Mouse (Mus musculus): ENCODE results near the gene Cib4.

Gene Cib4

DNA sequence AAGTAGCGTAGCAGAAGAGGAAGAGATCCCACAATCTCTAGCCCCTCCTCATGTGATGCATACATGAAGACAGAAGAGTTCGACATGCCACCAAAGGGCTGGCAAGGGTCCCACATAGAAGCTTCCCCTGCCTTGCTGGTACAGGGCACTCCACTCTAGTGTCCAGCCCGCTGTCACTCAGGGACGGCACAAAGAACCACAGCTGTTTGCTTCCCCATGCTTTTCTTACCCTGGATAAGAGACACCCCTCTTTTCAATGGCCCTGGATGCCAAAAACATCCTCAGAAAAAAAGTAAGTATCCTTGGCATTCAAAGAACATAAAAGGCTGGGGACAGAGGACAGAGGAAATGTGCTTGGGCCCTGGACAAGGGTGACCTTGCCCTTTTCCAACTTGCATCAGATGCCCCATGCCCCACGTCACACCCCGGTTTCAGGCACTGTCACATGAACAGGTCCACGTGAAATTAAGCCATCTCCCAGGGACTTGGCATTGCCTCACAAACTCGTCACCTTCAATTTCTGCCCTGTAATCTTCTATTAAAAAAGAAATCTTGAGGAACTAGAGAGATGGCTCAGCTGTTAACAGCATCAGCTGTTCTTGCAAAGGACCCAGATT, 5.5 kb upstream of the Cib4 start:
- no peaks in the 10 kb centered on the region for H3K36me3 ChIP-seq (ENCODE audit: control insufficient read depth, insufficient read depth, low read length, poor library complexity, severe bottlenecking)
- DNase-seq (ENCODE audit: low read depth, low spot score), result no peak
- H3K27me3 ChIP-seq (ENCODE audit: control insufficient read depth, insufficient read depth, low read length, poor library complexity, severe bottlenecking), result no peaks in the 10 kb centered on the region

DNA sequence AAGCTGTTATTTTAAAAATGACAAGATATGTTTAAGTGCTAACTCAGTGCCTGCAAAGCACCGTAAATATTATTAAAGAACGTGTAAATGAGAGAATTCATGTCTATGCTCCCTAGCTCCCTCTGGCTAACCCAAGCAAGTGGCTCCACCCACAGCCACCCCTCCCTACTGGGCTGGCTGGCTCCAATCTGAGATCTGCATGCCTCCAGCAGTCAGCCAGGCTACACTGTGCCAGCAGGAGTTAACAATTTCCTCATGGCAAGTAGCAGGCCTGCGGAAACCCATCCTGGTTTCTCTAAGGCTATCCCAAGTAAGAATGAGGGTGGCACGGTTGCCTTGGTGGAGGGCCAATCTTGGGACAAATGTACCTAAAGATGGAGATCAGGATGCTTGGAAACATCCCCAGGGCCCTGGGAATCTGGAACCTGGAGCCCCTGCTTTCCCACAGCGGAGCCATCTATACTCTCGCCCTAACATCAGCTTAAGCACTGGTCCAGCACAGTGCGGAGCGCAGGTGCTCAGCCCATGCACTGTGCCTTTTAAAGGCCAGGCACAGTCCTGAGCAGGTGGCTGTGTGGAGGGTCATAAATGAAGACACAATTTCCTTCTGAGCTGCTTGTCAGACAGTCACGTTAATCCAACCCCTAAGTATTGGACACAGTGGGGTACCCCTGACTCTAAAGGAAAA, 4.8 kb upstream of the Cib4 start:
- no peak for DNase-seq (ENCODE audit: low read depth, low spot score)
- no peaks in the 10 kb centered on the region for H3K36me3 ChIP-seq (ENCODE audit: control insufficient read depth, insufficient read depth, low read length, poor library complexity, severe bottlenecking)
- H3K27me3 ChIP-seq (ENCODE audit: control insufficient read depth, insufficient read depth, low read length, poor library complexity, severe bottlenecking), result no peaks in the 10 kb centered on the region

DNA sequence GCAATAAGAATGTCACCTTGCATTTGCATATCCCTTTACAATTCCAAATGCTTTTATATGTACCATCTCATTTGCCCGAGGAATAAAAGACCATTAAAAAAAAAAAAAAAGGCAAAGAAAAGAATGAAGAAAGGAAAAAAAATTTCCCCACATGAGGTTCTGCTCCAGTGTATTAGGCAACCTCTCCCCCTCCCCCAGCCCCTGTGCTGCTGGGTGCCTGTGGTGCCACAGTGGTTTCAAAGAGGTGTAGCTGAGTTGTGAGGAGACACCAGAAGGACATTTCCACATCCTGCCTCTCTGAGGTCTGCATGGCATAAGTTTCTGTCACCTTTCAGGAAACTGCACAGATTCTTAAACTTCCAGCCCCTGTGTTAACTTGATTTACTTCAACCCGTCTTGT, 3.0 kb upstream of the Cib4 start:
- Histone ChIP-seq H3K27me3 (ENCODE audit: control insufficient read depth, insufficient read depth, low read length, poor library complexity, severe bottlenecking) (no peaks in the 10 kb centered on the region), H3K36me3 (ENCODE audit: control insufficient read depth, insufficient read depth, low read length, poor library complexity, severe bottlenecking) (no peaks in the 10 kb centered on the region)
- DNase-seq (ENCODE audit: low read depth, low spot score), result no peak

DNA sequence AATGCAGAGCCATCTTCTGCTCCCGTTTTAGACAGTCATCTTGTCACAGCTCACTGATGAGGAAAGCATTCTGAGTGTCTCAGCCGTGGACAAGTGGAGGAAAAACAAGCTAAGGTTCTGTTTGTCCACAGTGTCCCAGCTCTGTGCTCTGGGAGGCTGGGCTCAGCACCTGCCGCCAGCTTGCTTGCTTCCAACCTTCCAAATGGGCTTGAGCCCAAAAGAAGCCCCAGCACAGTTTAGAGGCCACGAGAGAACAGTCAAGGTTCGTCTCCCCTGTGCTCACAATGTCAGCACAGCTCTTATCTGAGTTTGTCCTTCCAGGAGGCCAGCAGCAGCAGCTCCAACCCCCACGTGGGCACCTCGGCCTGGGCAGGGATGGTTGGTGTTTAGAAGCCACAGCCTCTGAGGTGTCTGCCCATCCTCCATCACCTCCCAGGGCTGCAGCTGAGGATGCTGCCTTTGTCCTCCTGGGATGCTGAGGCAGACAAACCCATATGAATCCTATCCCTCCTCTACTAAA, 9.5 kb downstream of the Cib4 start:
- Histone ChIP-seq H3K27me3 (ENCODE audit: control insufficient read depth, insufficient read depth, low read length, poor library complexity, severe bottlenecking) (no peaks in the 10 kb centered on the region), H3K36me3 (ENCODE audit: control insufficient read depth, insufficient read depth, low read length, poor library complexity, severe bottlenecking) (no peaks in the 10 kb centered on the region)
- DNase-seq (ENCODE audit: low read depth, low spot score), result no peak

DNA sequence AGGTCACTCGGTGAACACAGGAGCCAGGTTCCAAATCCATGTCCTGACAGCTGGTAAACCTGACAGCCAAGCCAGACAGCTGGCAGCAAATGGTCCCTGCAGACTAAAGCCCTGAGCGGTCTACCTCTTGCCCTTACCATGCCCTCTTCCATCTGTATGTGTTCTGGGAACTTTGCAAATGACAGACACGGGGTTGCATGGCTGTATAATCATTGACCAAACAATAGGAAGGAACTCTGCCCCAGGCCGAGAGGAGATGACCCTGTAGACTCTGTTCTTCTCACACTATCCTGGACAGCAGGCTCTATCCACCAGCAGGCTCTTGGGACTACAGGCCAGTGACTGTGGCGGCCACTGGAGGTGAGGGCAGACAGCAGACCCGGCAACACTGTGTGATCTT, 11.0 kb downstream of the Cib4 start:
- H3K36me3 ChIP-seq (ENCODE audit: control insufficient read depth, insufficient read depth, low read length, poor library complexity, severe bottlenecking), result no peaks in the 10 kb centered on the region
- DNase-seq (ENCODE audit: low read depth, low spot score), result no peak
- H3K27me3 ChIP-seq (ENCODE audit: control insufficient read depth, insufficient read depth, low read length, poor library complexity, severe bottlenecking), result no peaks in the 10 kb centered on the region

DNA sequence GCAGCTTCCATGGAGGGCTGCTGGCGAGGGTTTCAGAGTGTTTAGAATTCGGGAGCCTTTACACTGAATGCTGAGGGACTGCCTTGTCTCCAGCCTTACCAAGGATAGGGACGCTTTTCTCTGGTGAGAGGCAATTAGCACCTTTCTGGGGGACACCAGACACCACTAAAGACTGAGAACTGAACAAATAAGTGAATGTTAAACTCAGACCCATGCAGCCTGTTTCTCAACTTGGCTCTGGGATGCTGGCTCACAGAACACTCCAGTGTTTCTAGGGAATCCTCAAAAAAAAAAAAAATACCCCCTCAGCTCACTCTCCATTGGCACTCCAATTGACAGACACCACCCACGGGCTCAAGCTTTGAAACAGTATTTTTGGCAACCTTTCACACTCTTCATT, 16.7 kb downstream of the Cib4 start:
- no peak for DNase-seq (ENCODE audit: low read depth, low spot score)
- no peaks in the 10 kb centered on the region for H3K27me3 ChIP-seq (ENCODE audit: control insufficient read depth, insufficient read depth, low read length, poor library complexity, severe bottlenecking)
- H3K36me3 ChIP-seq (ENCODE audit: control insufficient read depth, insufficient read depth, low read length, poor library complexity, severe bottlenecking), result no peaks in the 10 kb centered on the region

DNA sequence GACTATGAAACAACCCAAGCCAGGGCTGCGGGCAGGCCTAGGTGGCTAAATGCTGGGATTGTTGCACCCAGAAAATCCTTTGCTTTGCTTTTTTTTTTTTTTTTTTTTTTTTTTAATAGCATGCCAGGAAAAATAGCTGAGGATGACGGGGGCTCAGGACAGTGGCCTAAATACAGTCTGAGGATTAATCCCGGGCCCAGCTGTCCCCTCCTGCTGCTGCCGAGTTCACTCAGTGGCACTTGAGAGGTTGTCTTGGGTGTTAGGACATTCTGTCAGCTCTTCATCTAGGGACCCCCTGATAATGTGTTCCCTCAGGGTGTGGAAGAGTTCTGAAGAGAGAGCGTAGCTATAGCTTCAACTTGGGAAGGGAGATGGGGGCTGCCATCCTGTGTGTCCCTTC, 18.5 kb downstream of the Cib4 start:
- Histone ChIP-seq H3K27me3 (ENCODE audit: control insufficient read depth, insufficient read depth, low read length, poor library complexity, severe bottlenecking) (no peaks in the 10 kb centered on the region), H3K36me3 (ENCODE audit: control insufficient read depth, insufficient read depth, low read length, poor library complexity, severe bottlenecking) (no peaks in the 10 kb centered on the region)
- no peak for DNase-seq (ENCODE audit: low read depth, low spot score)

DNA sequence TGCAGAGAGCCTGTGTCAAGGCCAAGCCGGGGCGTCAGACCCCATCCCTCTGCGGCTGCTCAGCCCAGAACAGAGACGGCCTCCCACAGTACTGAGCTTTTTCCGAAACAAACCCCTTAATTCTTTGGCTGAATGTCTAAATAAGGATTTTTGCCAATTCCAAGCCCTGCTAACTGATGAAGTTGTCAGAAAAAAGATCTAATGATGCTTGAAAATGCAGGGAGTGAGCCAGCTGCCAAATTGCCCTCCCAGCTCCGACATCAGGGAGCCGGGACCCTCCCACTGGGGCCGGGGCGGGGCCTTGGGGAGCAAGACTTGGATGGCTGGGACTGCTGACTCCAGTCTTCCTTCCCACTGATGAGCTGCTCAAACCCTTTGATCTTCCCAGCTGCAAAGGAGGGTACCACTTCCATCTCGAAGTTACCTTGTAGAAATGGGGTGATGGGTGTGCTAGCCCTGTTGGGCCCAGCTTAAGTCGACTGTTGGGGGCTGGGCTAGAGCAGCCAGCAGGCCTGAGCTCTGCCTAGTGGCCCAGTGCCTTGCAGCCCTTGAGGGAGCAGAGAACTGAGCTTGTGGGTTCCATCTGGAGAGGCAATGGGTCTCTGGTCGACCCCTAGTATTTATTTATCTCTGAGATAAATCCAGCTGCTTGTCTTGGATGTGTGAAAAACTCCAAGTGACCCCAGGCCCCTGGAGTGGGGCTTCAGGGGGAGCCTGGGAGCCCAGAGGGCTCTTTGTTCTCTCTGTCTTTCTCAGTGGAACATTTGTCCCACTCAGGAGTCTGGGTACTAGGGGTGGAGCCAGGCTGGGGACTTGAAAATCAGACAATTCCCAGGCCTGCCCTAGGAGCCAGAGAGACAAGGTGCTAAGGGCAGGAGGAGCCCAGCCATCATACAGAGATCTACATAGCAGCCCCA, 19.5 kb downstream of the Cib4 start:
- H3K27me3 ChIP-seq (ENCODE audit: control insufficient read depth, insufficient read depth, low read length, poor library complexity, severe bottlenecking), result no peaks in the 10 kb centered on the region
- DNase-seq (ENCODE audit: low read depth, low spot score), result no peak
- H3K36me3 ChIP-seq (ENCODE audit: control insufficient read depth, insufficient read depth, low read length, poor library complexity, severe bottlenecking), result no peaks in the 10 kb centered on the region

DNA sequence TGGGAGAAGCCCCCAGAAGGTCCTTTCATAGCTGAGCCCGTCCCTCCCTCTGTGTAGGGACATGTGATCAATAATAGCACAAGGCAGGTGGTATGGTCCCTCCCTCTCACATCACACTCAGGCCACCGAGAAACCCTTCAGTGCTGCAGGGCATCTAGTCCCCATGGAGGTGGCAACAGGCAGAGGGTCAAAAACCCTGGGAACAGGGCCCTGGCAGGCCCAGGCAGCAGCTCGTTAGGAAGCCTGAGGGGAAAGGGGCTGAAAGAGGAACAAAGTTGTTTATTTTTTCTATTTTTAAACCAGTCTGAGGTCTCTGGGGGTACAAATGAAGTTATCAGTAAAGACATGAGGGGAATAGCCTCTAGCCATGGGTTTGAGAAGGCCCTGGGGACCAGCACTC, 21.4 kb downstream of the Cib4 start:
- DNase-seq (ENCODE audit: low read depth, low spot score), result no peak
- H3K36me3 ChIP-seq (ENCODE audit: control insufficient read depth, insufficient read depth, low read length, poor library complexity, severe bottlenecking), result no peaks in the 10 kb centered on the region
- no peaks in the 10 kb centered on the region for H3K27me3 ChIP-seq (ENCODE audit: control insufficient read depth, insufficient read depth, low read length, poor library complexity, severe bottlenecking)

DNA sequence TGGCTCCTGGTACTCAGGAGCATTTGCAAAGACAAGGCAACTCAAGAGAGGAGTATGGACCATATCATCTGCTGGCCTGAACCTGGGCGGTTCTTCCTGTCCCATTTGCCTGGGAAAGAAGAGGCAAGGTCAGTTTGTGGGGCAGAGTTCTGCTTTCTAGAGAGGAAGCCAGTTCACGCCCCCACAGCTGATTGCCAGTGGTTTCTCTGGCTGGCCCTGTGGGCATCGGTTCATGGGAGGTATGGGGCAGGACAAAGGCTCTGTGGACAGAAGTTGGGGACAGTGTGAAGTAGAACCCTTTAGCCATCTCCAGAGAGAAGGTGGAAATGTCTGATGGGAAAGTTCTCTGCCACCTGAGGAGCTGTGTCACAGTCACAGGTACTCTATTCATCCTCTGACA, 22.5 kb downstream of the Cib4 start:
- Histone ChIP-seq H3K36me3 (ENCODE audit: control insufficient read depth, insufficient read depth, low read length, poor library complexity, severe bottlenecking) (no peaks in the 10 kb centered on the region), H3K27me3 (ENCODE audit: control insufficient read depth, insufficient read depth, low read length, poor library complexity, severe bottlenecking) (no peaks in the 10 kb centered on the region)
- no peak for DNase-seq (ENCODE audit: low read depth, low spot score)

DNA sequence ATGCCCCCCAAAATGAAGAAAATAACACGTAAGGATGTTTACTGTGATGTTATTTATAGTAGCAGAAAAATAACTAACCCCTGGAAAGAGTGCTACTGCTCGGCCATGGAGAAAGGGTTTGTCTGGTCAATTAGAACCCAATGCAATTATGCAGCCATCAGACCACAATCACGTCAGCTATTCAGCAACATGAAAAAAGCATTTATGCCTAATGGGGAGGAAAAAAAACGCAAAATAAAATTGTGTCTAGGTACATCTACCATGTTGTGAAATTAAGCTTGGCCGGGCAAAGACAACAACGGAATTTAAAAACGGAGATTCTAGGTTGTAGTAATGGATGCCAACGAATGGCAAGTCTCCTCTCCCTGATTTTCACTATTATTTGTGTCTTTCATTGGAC, 23.2 kb downstream of the Cib4 start:
- no peaks in the 10 kb centered on the region for H3K36me3 ChIP-seq (ENCODE audit: control insufficient read depth, insufficient read depth, low read length, poor library complexity, severe bottlenecking)
- H3K27me3 ChIP-seq (ENCODE audit: control insufficient read depth, insufficient read depth, low read length, poor library complexity, severe bottlenecking), result no peaks in the 10 kb centered on the region
- no peak for DNase-seq (ENCODE audit: low read depth, low spot score)

DNA sequence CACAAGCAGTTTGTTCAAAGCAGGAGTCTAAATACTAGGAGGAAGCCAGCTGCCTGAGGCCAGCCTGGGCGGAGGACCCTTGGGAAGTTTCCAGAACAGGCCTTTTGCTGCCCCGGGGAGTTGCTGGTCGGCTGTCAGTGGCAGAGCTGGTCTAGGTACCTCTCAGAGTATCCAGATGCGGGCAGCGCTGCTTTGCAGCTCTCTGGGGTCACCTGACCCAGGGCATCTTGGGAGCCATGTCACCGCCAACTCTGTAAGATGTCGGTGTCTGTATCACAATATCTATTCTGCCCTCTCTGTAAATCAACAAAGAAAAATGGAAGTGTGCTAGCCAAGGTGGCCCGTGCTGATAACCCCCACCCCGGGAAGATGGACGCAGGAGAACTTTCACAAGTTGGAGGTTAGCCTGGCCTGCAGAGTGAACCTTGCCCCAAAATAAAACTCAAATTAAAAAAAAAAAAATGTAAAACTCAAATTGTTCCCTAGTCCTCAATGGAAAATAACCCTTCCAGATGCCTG, 25.4 kb downstream of the Cib4 start:
- Histone ChIP-seq H3K27me3 (ENCODE audit: control insufficient read depth, insufficient read depth, low read length, poor library complexity, severe bottlenecking) (no peaks in the 10 kb centered on the region; the same call in 1 of the 2 replicates), H3K36me3 (ENCODE audit: control insufficient read depth, insufficient read depth, low read length, poor library complexity, severe bottlenecking) (no peaks in the 10 kb centered on the region)
- DNase-seq (ENCODE audit: low read depth, low spot score), result no peak

DNA sequence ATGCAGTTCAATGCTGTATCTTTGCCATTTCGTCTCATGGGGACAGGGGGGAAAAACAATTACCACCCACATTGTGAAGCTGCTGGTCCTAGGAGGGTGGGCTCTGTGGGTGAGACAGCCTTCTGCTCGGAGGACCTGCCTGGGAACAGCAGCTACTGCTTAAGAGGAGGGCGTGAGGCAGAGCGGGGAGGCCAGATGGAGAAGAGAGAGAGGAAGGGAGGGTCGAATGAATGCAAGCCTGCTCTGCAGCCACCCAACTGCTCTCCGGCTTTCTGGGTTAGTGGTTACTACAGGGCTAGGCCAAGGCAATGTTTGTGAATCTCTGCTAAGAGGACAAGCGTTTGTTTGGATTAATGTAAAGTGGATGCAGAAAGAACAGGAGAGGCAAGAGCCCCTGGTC, 26.1 kb downstream of the Cib4 start:
- DNase-seq (ENCODE audit: low read depth, low spot score), result no peak
- Histone ChIP-seq H3K27me3 (ENCODE audit: control insufficient read depth, insufficient read depth, low read length, poor library complexity, severe bottlenecking) (no peaks in the 10 kb centered on the region; the same call in 1 of the 2 replicates), H3K36me3 (ENCODE audit: control insufficient read depth, insufficient read depth, low read length, poor library complexity, severe bottlenecking) (no peaks in the 10 kb centered on the region)

DNA sequence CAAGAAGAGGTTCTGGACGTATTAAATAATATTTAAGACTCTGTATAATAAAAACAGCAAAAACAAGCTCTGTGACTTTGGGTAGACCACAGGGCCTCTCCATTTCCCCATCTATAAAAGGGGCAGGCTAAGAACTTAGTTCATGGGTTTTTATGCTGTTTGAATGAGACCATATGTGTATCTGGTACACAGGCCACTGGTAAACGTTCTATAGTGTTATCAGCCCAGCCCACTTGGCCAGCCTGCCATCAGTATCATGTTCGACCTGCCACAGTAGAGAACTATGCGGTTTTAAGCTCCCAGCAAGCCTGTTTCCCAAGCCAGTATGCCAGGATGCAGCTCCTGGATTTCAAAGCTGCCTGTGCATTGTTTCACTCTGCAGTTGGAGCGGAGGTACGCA, 27.1 kb downstream of the Cib4 start:
- DNase-seq (ENCODE audit: low read depth, low spot score), result no peak
- Histone ChIP-seq H3K27me3 (ENCODE audit: control insufficient read depth, insufficient read depth, low read length, poor library complexity, severe bottlenecking) (no peaks in the 10 kb centered on the region; the same call in 1 of the 2 replicates), H3K36me3 (ENCODE audit: control insufficient read depth, insufficient read depth, low read length, poor library complexity, severe bottlenecking) (no peaks in the 10 kb centered on the region)

DNA sequence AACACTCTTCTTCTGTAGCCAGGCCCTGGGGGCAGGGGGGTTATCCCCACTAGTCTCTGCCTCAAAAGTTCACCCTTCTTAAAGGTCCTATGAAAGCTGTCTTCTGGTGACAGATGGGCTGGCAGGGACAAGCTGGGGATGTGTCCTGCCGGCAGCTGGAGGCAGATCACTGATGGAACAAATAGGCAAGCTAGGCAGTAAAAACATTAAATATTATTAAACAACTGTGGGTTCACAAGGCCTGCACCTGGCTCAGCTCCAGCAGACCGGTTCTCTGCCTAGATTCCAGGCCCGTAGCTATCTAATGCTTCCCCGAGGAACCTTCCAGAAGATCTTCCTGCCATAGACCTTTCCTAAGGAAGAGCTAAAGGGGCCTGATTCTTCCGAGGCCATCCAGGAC, 27.5 kb downstream of the Cib4 start:
- Histone ChIP-seq H3K27me3 (ENCODE audit: control insufficient read depth, insufficient read depth, low read length, poor library complexity, severe bottlenecking) (no peaks in the 10 kb centered on the region; the same call in 1 of the 2 replicates), H3K36me3 (ENCODE audit: control insufficient read depth, insufficient read depth, low read length, poor library complexity, severe bottlenecking) (no peaks in the 10 kb centered on the region)
- no peak for DNase-seq (ENCODE audit: low read depth, low spot score)
